Mouse (Mus musculus) hindbrain, postnatal 0 days (tissue): ENCODE measurements around the gene Msh5. TPM values are rescaled to one million over a fixed set of nuclear protein-coding genes. Genes with fewer than 3 reads are reported as not detected.
"Not testable (repeated sequence)": the region's sequence is repeated elsewhere in the genome, so short reads cannot be mapped to it uniquely, and the experiment has no call there.

Source experiments
- ATAC-seq: fragments of 200-750 bp; cut with Nextera tagmentation; 2 replicates; pipeline ENCODE4 v1.8.0; 2017; ENCODE audit warnings: mild to moderate bottlenecking, moderate TSS enrichment, moderate library complexity
- DNase-seq: peaks from one replicate; pipeline ENCODE4 v3.0.0-alpha.2; 2015; ENCODE audit warnings: low spot score
- H3K27ac ChIP-seq: fragments of 300-500 bp; sonication (generic); 2 replicates; pipeline ENCODE4 v1.5.1; 2014; ENCODE audit warnings: mild to moderate bottlenecking
- H3K27me3 ChIP-seq: fragments of 300-500 bp; sonication (generic); 2 replicates; pipeline ENCODE4 v1.6.1; 2014; ENCODE audit warnings: low read length, mixed read lengths; ENCODE audit not compliant: insufficient read depth
- H3K36me3 ChIP-seq: fragments of 300-500 bp; sonication (generic); 2 replicates; pipeline ENCODE4 v1.6.1; 2014; ENCODE audit warnings: low read length, mixed read lengths; ENCODE audit not compliant: insufficient read depth
- H3K4me1 ChIP-seq: fragments of 300-500 bp; sonication (generic); 2 replicates; pipeline ENCODE4 v1.6.1; 2014; ENCODE audit warnings: antibody characterized with exemption, low read length, mixed read lengths; ENCODE audit not compliant: insufficient read depth
- H3K4me2 ChIP-seq: fragments of 300-500 bp; sonication (generic); 2 replicates; pipeline ENCODE4 v1.6.1; 2014; ENCODE audit warnings: low read depth, mild to moderate bottlenecking, low read length, moderate library complexity, mixed read lengths
- H3K4me3 ChIP-seq: fragments of 300-500 bp; sonication (generic); 2 replicates; pipeline ENCODE4 v1.5.1; 2014; ENCODE audit warnings: low read length
- H3K9ac ChIP-seq: fragments of 300-500 bp; sonication (generic); replicated peaks from 2 replicates; pipeline ENCODE4 v1.6.1; 2014; ENCODE audit warnings: mild to moderate bottlenecking, low read length, moderate library complexity, mixed read lengths
- H3K9me3 ChIP-seq: fragments of 300-500 bp; sonication (generic); 2 replicates; pipeline ENCODE4 v1.6.1; 2016; ENCODE audit warnings: low read length, mixed read lengths
- CTCF ChIP-seq: IDR thresholded peaks from 2 replicates; pipeline ENCODE4 v1.5.1; 2016; ENCODE audit warnings: antibody characterized with exemption, control low read depth, low read depth
- WGBS: fragments of 180-500 bp; shearing (Covaris S2); extraction: QIAGEN DNeasy Blood & Tissue Kit; methylation state at CpG from one replicate; pipeline ENCODE4 v1.1.7; 2014; 5-methylcytosine and 5-hydroxymethylcytosine counted together
- polyA plus RNA-seq: library from polyadenylated mRNA; unstranded; fragments of >200 nt; fragmentation: Nextera tagmentation; extraction: Ambion mirVana; gene quantifications from 2 replicates; pipeline ENCODE4 v1.2.1, GENCODE M21; 2015
- total RNA-seq: library from RNA; depleted of rRNA; stranded (reverse); fragments of >200 nt; gene quantifications from 2 replicates; pipeline ENCODE4 v1.2.3, GENCODE M21; 2014

Gene Msh5
- total and polyA plus RNA-seq, 2 experiments from 2014 or later = 3.1 to 6.4 TPM

DNA sequence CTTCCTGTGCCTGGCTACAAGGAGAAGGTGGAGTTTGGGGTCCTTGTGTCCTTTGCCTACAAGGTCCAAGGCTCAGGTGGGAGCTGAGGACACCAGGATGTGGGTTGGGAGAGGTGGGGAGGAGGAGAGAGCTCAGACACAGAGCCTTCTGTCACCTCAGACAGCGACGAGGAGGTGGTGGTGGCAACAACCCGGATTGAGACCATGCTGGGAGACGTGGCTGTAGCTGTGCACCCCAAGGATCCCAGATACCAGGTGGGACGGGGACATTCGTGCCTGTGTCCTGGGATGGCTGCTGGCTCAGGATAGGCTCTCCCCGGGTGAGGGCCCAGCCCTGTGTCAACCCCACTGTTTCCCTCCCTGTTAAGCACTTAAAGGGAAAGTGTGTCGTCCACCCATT, 35.1 kb downstream of the Msh5 start:
- no peak for ATAC-seq
- no peak for TF ChIP-seq CTCF
- WGBS = 95% methylated on average over 8 of the region's 8 CpGs

GRCm38 (mm10) chr17:35009586-35009985, 37.0 kb downstream of the Msh5 start:
- no peak overlapping the region for H3K27ac ChIP-seq
- H3K9me3 ChIP-seq = no peaks in the 10 kb centered on the region

More for the DNA sequence above, 35.1 kb downstream of the Msh5 start:
- H3K9me3 ChIP-seq = no peaks in the 10 kb centered on the region
- H3K4me2 ChIP-seq = no peak overlapping the region
- no peak for DNase-seq
- no peak overlapping the region for H3K4me3 ChIP-seq
- H3K27me3 ChIP-seq = no peaks in the 10 kb centered on the region
- H3K36me3 ChIP-seq = peaks cover 64% of the 10 kb centered on the region
- no peak overlapping the region for H3K9ac ChIP-seq
- H3K27ac ChIP-seq = no peak overlapping the region
- H3K4me1 ChIP-seq = no peaks in the 10 kb centered on the region

GRCm38 (mm10) chr17:35007387-35007991, 39.1 kb downstream of the Msh5 start:
- Histone ChIP-seq H3K4me3 (no peak overlapping the region), H3K27ac (no peak overlapping the region), H3K36me3 (peaks cover 45% of the 10 kb centered on the region), H3K4me1 (peaks cover 2% of the 10 kb centered on the region), H3K4me2 (no peak overlapping the region), H3K9ac (no peak overlapping the region), H3K27me3 (no peaks in the 10 kb centered on the region), H3K9me3 (no peaks in the 10 kb centered on the region)
- ATAC-seq = no peak
- WGBS = 96% methylated on average over 7 of the region's 7 CpGs
- TF ChIP-seq CTCF = no peak
- DNase-seq = no peak

More at GRCm38 (mm10) chr17:35009586-35009985, 37.0 kb downstream of the Msh5 start:
- TF ChIP-seq CTCF = no peak
- Histone ChIP-seq H3K4me3 (no peak overlapping the region), H3K9ac (no peak overlapping the region), H3K36me3 (peaks cover 62% of the 10 kb centered on the region), H3K27me3 (no peaks in the 10 kb centered on the region), H3K4me1 (no peaks in the 10 kb centered on the region), H3K4me2 (no peak overlapping the region)
- DNase-seq = peak; percentile 13
- ATAC-seq = no peak
- WGBS = 71% methylated on average over 7 of the region's 7 CpGs

DNA sequence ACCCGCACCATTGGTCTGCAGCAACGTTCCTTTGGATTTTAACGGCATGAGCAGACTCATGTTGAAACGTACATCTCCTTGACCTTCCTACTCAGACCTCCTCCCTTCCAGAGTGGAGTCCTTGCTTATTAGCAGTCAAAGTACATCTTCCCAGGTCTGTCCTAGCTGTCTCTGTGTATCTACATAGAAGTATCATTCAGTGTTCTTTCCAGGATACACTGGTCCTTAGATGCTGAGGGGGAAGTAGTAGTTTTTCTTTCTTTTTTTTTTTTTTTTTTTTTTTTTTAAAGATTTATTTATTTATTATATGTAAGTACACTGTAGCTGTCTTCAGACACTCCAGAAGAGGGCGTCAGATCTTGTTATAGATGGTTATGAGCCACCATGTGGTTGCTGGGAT, 40.6 kb downstream of the Msh5 start:
- not testable (repeated sequence) for ATAC-seq, H3K27me3 ChIP-seq, H3K9me3 ChIP-seq, H3K27ac ChIP-seq, H3K4me2 ChIP-seq, DNase-seq, H3K9ac ChIP-seq, H3K4me1 ChIP-seq, H3K4me3 ChIP-seq
- peaks cover 30% of the 10 kb centered on the region for H3K36me3 ChIP-seq
- WGBS = 97% methylated on average over 4 of the region's 5 CpGs

DNA sequence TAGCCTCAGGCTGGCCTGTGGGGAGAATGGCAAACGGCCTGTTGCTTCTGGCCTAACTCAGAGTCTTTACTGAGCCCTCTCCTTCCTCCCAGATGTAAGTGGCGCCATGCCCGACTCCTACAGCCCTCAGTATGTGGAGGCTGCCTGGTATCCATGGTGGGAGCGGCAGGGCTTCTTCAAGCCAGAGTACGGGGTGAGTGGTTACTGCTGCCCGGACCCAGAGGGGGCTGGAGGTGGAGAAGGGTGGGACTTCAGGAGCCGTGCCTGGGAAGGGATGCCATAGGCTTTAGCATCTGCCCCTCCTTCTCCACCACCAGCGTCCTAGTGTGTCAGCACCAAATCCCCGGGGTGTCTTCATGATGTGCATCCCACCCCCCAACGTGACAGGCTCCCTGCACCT, 41.4 kb downstream of the Msh5 start:
- Histone ChIP-seq H3K4me2 (no peak overlapping the region), H3K36me3 (peaks cover 22% of the 10 kb centered on the region), H3K4me3 (no peak overlapping the region), H3K4me1 (peaks cover 6% of the 10 kb centered on the region), H3K27ac (no peak overlapping the region), H3K27me3 (no peaks in the 10 kb centered on the region), H3K9me3 (no peaks in the 10 kb centered on the region), H3K9ac (no peak overlapping the region)
- TF ChIP-seq CTCF = no peak
- DNase-seq (no peak), ATAC-seq (no peak)
- WGBS = 94% methylated on average over 10 of the region's 10 CpGs

DNA sequence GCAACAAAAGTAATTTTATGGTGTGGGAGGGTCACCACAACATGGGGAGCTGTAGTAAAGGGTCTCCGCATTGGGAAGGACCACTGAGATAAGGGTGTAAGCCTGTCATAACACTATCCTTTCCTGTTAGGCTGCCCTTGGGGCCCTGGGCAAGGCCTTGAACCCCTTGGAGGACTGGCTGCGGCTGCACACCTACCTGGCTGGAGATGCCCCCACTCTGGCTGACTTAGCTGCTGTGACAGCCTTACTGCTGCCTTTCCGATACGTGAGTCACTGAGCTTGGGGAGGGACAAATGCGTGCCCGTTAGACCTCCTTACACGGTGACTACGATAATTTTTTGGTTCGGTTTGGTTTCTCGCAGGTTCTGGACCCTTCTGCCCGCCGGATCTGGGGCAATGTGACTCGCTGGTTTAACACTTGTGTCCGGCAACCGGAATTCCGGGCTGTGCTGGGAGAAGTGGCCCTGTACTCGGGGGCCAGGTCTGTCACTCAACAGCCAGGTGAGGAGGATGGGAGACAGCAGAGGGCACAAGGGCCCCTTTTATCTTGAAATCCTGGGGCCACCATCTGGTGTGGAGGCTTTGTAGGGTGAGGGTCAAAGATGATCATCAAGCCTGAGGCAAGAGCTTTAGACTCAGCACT, 42.3 kb downstream of the Msh5 start:
- Histone ChIP-seq H3K4me3 (no peak overlapping the region), H3K9ac (no peak overlapping the region), H3K4me1 (peaks cover 6% of the 10 kb centered on the region), H3K27me3 (no peaks in the 10 kb centered on the region), H3K4me2 (no peak overlapping the region), H3K9me3 (no peaks in the 10 kb centered on the region), H3K36me3 (peaks cover 22% of the 10 kb centered on the region), H3K27ac (no peak overlapping the region)
- no peak for ATAC-seq
- no peak for DNase-seq
- no peak for TF ChIP-seq CTCF
- whole genome bisulfite sequencing = 97% methylated on average over 17 of the region's 17 CpGs
